Mouse (Mus musculus) testis, postnatal 14 days (tissue): ENCODE measurements around the gene Plscr5.
"Not testable (repeated sequence)": the region's sequence is repeated elsewhere in the genome, so short reads cannot be mapped to it uniquely, and the experiment has no call there.

Source experiments
- DNase-seq: peaks from one replicate; pipeline ENCODE4 v3.0.0; 2021; ENCODE audit warnings: low spot score

Gene Plscr5

GRCm38 (mm10) chr9:92192636-92193035 lies at the start of gene Plscr5:
Gene Plscr5 (plus strand): TSS chr9:92192936.
- not testable (repeated sequence) for DNase-seq

- DNase-seq: no peak
These were observed 45.0 kb upstream of the Plscr5 start for GRCm38 (mm10) chr9:92147555-92148248.

- DNase-seq: no peak
These were observed 30.5 kb upstream of the Plscr5 start for GRCm38 (mm10) chr9:92162213-92162612.

- no peak for DNase-seq
These were observed 19.3 kb upstream of the Plscr5 start for GRCm38 (mm10) chr9:92173318-92173985.

DNA sequence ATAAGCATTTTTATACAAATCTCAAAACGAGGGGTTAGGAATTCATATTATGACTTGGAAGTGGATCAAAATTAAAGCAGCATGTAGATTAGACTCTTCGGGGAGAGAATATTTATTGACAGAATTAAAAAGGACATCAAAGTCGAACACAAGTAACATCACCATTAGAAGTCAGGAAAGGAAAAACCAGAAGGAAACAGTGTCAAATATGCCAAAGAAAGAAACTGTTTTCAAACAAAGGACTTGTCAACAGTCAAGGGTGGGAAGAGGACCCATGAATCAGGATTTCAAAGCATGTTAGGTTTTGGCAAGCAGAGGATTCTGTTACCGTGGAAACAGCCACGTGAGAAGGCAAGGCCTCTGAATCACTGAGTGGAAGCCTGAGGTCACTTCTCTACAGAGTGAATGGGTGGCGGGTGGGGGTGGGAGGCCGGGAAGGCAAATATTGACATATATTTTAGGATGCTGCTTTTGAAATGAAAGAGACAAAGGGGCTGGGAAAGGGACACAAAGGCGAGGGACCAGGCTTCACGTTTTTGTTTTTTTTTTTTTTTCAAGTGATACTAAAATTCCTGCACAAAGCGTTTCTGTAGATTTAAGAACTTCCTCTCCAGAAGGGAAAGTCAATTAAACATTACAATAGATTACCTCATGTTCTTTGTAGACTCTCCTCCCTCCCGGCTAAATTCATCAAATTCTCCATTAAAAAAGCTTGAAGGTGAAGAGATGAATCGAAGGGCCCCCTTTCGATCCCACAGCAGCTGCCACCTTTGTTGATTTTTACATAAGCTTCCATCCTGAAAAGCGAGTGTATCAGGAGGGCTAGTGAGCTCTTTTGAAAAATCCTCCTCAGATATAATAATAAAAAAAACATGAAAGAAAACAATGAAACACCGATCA lies 18.3 kb upstream of the Plscr5 start:
- no peak for DNase-seq

GRCm38 (mm10) chr9:92178861-92179469 lies 13.8 kb upstream of the Plscr5 start:
- no peak for DNase-seq

DNA sequence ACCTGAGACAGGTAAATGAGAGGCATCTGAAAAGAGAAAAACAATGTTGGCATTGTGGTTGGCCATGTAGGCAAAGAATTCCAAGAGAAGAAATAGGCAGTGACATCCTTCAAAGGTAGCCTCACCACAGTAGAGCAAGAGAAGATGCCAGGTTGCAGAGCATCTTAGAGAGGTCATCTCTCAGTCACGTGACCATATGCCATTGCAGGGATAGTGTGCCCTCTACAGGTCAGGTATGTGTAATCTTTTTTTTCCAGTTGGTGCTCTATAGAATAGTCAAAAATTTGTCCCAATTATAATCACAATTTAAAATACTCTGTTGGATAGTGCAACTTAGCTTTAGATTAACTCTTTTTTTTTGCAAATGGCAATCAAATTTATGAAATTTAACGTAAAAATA lies 1.4 kb upstream of the Plscr5 start:
- no peak for DNase-seq

DNA sequence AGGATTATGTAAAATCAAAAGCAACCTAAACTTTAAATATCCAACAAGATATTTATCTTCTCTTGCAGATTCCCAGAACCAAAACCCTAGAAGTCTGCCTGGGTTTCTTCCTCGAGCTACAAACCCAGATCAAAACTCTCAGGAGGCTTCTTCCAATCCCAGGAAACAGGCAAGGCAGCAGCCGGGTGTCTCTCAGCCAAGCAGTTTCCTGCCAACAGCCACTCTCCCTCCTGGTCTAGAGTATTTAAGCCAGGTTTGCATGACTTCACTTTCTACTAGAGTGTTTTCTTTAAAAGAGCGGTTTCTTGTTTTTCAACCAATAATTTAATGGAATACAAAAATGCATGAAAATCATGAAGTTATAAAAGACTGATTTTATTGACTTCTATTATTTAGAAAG lies 5.7 kb downstream of the Plscr5 start:
- DNase-seq: no peak

DNA sequence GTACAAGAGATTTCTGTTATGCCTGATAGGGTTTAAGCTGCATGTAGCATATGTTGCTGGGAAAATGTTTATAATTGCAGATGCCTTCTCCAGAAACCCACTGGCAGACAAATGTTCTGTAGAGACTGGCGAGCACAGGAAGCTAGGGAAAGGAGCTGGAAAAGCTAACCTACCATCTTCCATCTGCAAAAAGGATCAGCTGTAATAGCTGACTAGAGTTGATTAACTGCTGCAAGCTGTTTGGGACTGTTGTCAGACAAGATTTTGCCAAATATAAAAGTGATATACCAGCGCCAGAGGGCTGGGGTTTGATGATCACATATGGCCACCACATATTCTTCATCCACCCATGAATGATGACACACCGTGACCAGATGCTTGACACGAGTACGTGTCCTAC lies 6.8 kb downstream of the Plscr5 start:
- no peak for DNase-seq

DNA sequence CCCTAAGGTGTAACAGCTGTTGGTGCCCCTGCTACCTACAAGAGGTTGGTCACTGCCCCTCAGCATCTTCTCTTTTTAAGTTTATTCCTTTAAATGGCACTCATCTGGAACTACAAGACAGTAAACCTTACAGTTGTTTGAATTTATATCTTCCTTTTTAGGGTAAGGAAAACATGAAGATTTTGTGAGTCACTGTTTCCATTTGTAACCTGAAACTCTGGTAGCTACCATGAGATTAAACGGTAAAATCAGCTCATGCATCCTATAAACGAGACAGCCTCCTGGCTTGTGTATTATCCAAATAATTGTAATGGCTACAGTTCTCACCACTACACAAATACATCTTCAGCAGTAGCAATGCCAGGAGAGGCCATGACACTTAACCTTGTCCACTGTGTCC lies 11.7 kb downstream of the Plscr5 start:
- no peak for DNase-seq

DNA sequence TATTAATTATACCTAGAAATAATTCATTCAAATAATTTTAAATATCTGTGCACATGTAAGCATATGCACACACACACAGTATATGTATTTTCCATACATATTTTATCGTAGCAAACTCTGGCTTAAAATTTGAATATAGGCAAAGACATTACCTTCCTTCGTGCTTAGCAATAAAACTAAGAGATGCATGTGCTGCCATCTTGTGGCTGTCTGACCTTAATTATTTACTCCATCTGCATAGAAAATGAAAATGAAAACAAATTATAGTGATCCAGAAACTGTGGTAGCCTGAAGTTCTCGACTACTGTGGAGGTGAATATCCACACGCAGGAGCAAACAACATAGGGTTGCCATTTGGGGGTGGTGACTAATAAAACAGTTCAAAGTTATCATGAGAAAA lies 14.6 kb downstream of the Plscr5 start:
- DNase-seq: no peak

- no peak for DNase-seq
These were observed 15.0 kb downstream of the Plscr5 start for GRCm38 (mm10) chr9:92207757-92208156.

DNA sequence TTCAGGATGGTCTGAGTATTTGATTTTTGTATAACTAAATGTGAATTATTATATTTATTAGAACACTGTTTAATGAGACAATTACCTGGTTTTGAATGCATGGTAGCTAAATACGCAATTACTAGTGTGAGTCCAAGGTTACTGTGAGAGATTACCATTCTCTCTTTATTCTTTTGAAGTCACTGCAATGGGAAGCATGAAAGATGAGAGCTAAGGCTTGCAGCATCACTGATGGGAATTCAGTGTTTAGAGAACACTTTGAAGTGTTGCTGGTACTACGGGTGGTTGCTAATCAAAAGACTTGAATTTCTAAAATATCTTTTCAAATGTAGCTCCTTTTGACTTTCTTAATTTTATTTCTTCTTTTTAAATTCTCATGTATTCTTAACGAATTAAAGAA lies 17.1 kb downstream of the Plscr5 start:
- DNase-seq: no peak

GRCm38 (mm10) chr9:92210386-92210967 lies 17.7 kb downstream of the Plscr5 start:
- no peak for DNase-seq

GRCm38 (mm10) chr9:92211048-92211447 lies 18.3 kb downstream of the Plscr5 start:
- DNase-seq: no peak

DNA sequence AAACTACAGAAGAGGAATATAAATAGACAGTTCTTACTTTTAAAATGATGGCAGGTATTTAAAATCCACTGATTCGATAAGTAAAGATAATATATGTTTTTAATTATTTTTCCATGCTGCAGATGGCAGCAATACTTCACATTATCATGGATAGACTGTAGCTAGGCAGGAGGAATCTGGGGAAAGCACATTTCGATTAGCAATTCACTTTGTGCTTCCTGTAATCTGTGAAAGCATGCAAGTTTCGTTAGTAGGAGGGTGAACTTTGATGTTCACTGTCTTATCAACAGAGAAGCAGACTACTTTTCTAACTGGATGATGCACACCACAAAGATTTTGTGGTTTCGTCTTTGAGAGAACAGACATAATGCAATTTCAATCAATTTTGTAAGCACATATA lies 24.7 kb downstream of the Plscr5 start:
- DNase-seq: no peak

DNA sequence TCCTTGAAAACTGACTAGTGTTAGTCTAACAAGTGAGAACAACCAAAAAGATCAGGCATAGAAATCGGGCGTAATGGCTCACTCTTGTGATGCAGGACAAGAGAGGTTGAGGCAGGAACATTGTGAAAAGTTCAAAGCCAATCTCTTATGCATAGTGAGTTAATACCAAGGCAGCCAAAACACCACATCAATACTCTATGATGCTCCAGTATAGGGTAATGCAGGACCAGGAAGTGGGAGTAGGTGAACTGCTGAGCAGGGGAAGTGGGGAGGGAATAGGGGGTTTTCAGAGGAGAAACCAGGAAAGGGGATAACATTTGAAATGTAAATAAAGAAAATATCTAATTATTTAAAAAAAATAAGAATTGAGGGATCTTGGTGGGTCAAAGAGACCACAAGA lies 25.2 kb downstream of the Plscr5 start:
- DNase-seq: no peak

DNA sequence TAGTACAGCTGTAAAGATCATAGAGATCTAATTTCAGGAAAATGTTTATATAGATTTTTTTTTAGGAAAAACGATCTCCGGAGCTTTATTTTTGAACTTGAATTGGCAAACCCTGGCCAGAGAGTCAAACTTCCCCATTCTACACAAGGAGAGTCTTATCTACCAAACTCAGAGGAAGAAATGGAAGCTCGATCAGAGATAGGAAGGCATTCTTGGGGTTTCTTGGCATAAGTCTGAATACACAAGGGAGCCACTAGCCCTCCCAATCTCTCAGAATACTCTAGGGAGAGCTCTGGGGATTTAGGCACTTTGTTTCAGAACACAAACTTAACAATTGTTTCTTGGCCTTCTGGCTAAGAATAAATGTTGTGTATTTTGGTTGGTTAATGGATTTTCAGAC lies 27.4 kb downstream of the Plscr5 start:
- DNase-seq: no peak

DNA sequence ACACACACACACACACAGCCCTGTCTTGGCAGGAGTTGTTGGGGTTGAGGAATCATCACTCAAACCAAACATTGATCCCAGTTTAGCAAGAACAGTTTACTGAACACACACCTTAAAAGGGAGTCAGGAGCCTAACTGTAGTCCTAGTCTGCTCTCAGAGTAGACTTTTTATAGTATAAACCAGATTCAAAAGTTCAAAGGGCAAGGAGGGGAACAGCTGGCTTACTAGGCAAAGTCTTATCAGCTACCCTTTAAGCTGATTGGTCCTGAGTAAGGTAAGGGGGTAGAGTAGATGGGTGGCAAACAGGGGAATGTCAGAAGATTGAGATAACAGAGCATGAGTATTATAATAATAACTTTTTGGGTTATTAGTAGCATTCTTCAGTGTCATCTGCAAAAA lies 28.7 kb downstream of the Plscr5 start:
- no peak for DNase-seq

DNA sequence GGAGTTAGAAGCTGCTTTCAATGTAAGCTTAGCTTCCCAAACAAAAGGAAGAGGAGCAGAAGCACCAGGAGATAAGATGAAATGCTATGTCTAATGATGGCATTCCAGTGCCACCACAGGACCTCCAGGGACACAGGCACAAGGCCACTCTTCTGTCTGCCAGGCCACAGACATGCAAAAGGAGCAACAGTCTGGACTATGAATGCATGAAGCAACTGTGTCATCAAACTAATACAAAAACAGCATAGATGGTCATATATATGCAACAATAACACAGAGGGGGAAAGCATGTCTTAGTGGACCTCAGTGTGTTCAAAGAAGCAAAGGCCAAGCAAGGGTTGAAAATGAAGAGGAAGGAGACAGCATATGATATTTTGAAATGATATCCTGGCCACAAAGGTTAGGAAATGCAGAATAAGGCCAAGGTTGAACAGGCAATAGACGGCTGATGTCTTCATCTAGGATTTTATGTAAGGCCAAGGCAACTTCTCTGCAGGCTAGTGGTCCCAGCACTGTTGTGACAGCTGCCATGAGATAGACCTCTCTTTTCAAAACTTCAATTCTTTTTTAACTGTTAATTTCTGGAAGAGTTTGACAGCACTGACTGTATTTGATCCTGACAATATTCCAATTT lies 32.0 kb downstream of the Plscr5 start:
- no peak for DNase-seq

- DNase-seq: no peak
These were observed 33.5 kb downstream of the Plscr5 start for GRCm38 (mm10) chr9:92226127-92226655.
